Mouse (Mus musculus): ENCODE results near the gene Gm17622.

DNA sequence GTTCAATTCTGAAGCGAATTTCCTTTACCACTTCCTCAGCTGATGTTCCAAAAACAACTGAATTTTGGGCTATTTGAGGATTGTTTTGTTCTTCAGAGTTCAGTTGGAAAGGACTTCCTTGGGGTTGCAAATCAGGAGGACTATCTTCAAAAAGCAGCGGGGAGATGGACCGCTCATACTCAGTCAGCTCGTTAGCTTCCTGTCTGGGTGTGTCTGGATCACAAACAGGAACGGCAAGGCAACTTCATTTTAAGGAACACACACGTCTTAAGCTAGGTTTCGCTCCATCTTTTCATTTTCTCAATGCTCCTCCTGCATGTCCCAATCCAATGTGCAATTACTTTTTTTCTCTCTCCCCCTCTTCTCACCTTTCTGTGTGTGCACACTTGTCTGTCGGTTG, 6.1 kb downstream of the Gm17622 start:
- TF ChIP-seq CTCF (IDR thresholded peaks at IDR 0.05; ENCODE audit: extremely low read depth, insufficient read length, insufficient replicate concordance, low read depth, low read length) (no peak), POLR2A (IDR thresholded peaks at IDR 0.05; ENCODE audit: low read depth, low read length) (no peak)

Data from small intestine, adult 2 months (tissue).